Mouse (Mus musculus): Measurements from ENCODE around the gene Acer3.

Acer3 gene

DNA sequence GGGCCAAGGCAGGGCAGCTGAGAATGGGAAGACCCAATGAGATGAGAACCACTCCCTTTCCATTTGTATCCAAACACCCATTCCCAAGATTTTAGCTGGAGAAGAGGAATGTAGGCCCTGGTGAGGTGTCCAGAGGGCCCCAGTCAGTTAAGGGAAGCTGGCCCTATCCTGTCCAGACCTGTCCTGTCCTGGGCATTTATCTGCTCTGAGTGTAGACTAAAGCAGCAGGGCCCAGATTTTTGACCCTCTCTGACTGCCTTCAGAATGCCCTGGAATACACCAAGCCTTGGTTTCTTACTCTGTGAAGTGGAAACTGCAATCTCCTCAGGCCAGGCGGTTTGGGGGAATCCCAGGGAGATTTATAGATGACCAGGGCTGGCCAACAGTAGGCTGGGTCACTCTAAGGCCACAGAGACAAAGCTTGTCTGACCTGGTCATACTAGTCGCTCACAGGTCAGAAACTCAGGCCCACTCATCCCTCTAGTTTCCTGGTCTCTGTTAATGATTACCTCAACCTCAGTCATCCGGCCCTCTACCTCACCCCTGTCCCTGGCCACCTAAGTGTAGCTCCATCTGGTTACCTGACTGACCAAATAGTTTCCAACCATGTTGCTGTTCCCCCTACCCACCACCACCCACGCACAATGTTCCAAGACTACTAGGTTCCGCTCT lies 142.3 kb downstream of the Acer3 start:
- no peak for DNase-seq (ENCODE audit: low spot score)

DNA sequence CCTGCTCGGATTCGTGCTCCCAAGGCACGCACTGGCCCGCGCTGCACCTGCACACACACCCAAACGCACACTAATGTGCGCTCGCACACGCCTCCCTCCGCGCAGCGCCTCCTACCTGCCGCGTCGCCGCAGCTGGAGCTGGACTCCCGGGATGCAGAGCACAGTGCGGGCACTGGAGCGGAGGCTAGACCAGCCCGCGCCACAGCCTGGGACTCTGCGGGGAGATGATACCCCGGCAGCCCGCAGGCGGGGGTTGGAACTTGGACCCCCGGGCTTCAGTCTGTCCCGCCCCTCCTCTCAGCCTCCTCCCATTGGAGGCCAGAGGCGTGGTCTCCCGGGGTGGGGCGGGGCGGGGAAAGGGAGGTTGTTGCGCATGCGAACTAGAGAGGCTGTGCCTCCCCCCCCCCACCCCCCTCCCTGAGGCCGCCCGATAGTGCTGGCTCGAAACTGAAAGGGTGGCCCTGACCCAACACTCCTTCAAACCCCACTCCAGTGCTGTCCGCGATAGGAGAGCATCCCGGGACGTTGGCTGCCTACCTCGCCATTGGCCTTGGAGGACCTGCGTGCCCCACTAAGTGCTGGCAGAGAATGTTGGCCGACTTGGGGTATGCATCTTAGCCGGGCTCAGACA lies 143.0 kb downstream of the Acer3 start, which contains the start of gene Capn5:
Capn5 (minus strand) TSS at position 346 of the 631 bp plus-strand sequence.
- DNase-seq (ENCODE audit: low spot score), result peak; percentile 57

DNA sequence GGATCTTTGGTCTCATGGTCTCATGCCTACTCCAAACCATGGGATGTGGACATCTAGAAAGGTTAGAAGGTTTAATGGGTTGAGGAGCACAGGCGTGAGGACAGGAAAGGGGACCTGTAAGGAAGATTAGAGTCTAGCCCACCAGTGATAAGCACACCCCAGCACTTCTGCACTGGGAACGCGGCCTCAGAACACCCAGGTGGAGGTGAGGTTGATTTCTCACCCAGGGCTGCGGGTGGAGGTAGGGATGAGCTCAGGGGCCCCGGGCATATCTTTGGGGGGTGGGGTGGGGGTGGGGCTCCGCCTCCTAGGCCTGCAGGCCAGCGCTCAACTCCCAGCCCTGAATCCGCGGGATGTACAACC lies 143.5 kb downstream of the Acer3 start:
- no peak for DNase-seq (ENCODE audit: low spot score)

DNA sequence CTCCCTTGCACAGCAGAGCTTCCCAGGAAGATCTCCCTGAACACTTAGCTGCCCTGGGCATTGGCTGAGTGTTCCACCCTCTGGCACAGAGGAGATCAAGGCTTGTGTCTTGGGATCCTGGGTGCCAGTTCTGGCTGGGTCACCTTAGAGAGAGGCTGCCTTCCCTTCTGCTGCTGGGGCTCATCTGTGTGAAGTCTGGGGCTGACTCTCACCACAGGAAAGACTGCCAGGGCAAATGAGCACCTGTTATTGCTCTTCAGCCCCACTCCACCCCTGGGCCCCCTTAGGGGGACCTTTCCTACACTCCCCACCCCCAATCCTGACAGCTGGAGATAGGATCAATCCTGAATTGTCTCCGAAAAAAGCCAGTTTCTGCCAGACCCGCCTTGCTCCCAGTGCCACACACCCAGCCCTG lies 143.9 kb downstream of the Acer3 start:
- DNase-seq (ENCODE audit: low spot score), result no peak

DNA sequence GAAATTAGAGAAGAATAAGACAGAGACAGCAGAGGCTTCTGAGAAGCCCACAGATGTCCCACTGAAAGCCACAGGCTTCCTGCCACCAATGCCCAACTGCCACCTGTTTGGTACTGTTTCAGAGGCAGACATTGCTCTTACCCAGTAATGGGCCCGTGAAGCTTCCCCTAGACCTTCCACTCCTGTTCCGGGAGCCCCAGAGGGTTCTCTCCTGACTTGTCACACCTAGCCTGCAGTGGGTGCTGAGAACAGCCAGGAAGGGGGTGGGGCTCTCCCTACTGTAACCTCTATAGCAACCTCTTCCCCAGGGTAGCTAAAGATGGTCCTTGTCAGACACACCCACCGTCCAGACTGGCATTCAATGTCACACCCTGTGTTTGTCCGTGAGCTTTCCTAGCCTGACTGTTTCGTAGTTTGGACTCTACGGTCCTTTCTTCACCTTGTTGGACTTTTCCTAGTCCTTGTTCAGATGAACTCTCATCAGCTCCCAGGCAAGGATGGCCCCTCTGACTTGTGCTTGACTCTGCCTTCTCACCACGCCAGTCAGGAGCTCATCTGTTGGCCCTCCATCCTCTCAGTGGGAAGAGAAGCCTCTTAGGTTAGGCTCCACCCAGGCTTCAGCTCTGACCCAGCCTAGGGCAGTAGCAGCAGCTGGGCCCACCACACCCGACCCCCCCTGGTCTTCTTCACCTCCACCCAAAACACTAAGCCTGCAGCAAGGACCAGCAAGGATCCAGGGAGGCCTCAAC lies 144.5 kb downstream of the Acer3 start:
- DNase-seq (ENCODE audit: low spot score), result no peak

DNA sequence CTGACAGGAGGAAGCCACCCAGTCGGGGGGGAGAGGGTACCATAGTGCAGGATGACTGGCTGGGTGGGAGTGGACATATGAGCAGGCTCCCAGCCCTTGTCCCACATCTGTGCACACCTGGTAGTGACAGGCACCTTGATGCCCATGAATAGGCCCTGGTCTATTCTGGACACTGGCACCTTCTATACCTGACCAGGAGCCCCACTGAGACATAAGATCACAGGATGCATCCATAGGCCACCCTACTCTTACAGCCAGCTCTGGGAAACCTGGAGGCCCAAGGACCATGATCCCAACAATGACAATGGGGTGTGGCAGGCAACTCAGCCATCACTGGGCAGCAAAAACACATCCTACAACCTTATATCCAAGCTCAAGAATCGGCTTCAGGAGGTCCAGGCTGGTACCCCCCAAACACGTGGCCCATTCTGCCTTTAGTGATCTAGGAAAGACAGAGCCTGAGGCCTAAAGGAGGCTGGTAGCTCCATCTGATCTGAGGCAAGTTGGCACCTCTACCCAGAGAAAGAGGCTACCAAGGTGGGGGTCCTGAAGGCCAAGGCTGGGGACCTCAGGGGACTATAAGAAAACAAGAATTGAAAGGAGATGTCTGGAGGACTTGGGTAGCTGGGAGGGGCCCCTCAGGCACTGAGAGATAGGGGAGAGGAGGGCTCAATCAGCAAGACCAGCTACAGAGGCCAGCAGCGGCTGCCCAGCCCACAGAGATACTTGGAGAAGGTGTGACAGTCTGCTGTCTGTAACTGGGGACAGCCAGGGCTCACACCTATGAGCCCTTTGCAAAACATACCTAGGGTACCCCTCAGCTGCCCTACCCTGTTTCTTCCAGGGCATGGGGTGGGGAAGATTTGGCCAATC lies 145.9 kb downstream of the Acer3 start:
- no peak for DNase-seq (ENCODE audit: low spot score)

DNA sequence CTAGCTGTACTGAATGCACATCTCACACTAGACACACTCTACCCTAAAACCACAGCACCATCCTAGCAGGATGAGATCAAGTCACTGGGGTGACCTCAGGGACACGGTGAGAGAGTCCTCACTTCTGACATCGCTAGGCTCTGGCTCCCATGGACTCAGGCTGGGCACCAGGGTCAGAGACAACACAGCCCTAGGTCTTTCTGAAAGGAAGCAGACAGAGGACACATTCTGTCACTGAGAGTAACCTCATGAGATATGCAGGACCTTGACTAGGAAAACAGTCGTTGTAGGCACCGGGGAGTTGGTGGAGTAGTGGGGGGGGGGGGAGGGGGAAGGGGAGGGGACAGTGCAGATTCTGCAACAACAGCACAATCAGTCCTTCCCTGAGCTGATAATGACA lies 147.6 kb downstream of the Acer3 start:
- no peak for DNase-seq (ENCODE audit: low spot score)

DNA sequence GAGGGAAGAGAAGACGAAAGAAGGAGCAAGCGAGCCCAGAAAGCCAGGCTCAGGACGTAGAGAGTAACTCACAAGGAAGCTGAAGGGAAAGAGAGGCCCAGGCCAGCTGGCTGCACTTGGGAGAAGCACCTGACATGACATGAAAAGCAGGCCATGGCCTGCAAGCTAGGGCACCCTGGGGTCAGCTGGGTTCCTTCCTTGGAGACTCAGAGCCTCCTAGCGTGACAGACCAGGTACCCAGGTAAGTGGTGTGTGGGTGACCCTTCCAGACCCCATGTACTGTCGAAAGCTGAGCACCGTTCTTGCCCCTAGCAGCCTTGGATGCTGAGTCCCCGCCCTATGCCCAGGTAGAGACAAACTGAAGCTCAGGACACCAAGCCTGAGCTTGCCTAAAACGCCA lies 148.3 kb downstream of the Acer3 start:
- no peak for DNase-seq (ENCODE audit: low spot score)

DNA sequence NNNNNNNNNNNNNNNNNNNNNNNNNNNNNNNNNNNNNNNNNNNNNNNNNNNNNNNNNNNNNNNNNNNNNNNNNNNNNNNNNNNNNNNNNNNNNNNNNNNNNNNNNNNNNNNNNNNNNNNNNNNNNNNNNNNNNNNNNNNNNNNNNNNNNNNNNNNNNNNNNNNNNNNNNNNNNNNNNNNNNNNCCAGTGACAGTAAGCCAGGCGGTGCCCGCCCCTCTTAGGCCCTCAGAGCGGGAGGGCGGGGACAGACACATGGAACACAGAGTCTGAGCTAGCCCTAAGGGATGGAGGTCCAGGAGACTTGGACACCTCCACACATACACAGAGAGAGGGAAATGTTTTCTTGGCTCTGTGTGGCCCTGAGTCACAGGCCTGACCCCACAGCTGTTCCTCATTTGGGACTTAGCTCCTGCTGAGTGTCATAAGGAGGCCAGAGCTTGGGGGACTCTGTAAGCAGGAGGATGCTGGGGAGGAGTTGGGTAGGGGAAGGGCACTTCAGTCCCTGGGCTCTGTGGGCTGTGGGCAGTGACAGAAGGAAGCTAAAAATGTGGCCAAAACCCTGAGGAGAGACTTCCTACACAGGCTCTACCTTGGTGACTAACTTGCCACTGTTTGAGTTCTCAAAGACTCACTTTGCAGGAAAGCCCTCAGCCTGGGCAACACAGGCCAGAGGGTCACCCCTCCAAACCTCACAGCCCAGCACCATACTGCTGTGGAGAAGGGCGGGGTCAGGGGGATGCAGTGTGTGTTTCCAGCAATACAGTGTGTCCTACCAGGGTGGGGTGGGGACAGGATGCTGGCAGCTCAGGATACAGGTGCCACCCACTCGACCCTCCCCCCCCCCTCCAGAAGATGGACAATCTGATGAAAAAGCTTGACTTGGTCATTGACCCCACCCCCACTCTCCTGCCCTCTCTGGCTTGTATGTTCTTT lies 149.6 kb downstream of the Acer3 start:
- DNase-seq (ENCODE audit: low spot score), result no peak

DNA sequence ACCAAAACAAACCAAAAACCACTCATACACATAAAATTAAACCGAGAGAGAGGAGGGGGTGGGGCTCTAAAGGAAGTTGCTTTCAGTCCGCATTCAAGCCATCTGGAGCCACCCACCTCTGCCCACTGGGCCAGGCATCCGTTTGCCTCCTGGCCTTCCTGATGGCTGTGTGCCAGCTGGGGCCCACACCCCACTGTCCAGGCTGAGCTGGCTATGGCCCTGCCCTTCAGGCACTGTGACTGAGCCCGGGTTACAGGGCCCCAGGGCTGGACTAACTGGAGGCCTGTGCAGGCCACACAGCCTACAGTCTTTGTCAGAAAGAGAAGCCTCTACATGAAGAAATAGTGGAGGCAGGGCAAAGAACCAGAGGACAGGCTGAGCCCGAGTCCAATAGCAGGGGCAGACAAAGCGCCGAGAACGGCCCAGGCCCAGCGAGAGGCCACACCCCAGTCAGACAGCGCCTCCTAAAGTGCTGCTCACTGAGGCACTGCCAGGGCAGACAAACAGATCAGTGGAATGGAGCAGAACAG lies 155.9 kb downstream of the Acer3 start:
- no peak for DNase-seq (ENCODE audit: low spot score)

DNA sequence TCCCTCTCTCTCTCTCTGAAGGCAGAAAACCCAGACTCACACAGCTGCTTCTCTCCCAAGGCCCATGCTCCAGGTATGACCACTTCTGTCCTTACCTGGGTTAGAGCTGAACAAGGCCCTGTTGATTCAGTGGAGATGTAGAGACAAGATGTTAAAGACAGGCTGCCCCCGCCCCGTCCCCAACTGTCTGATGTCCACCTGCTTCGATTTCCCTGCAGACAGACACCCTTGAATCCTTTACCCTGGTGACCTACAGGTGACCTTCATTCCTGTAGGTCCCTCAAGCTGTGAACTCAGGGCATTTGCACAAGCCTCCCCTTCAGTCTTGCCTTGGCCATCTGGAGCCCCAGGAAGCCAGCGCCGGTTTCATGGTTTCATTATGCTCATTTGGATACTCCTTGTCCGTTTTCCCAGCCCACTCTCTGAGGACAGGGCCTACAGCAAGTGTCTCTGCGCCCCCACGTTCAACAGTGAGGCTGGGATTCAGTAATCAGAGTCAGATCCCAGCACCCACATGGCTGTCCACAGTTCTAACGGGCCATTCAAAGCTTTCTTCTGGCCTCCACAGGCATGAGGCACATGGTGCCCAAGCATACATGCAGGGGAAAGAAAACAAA lies 156.5 kb downstream of the Acer3 start:
- DNase-seq (ENCODE audit: low spot score), result no peak

DNA sequence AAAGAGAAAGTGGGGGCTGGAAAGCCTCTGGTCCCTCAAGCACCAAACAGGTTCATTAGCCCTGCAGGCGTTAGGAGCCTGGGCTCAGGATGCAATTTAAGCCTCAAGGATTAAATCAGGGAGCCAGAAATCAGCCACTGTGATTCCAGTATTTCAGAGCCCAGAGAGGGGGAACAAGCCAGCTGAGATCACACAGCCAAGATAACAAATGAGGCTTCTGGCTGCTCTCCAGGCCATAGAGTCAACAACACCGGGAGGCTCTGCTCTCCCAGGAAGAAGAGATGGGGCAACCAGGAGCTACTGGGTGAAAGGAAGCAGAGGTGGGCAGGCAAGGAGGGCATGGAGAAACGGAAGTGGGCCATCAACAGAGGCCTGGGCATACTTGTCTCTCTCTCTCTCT lies 157.3 kb downstream of the Acer3 start:
- DNase-seq (ENCODE audit: low spot score), result no peak

DNA sequence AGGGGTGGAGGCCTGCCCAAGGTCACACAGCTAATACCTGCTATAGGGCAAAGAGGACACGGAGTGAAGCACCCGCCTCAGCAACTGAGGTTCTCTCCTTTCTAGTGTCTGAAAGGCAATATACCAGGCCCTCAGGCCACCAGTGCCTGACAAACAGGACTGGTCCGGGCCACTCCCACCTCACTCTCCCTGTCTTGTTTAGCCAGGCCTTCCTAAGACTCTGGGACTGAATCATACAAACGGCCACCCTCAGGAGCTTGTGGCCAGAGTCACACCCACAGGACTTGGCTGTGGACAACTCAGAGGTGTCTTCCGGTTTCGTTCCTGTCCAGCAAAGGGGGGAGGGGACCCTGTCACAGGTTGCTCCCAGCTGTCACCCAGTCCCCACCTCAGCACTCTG lies 158.8 kb downstream of the Acer3 start:
- no peak for DNase-seq (ENCODE audit: low spot score)

DNA sequence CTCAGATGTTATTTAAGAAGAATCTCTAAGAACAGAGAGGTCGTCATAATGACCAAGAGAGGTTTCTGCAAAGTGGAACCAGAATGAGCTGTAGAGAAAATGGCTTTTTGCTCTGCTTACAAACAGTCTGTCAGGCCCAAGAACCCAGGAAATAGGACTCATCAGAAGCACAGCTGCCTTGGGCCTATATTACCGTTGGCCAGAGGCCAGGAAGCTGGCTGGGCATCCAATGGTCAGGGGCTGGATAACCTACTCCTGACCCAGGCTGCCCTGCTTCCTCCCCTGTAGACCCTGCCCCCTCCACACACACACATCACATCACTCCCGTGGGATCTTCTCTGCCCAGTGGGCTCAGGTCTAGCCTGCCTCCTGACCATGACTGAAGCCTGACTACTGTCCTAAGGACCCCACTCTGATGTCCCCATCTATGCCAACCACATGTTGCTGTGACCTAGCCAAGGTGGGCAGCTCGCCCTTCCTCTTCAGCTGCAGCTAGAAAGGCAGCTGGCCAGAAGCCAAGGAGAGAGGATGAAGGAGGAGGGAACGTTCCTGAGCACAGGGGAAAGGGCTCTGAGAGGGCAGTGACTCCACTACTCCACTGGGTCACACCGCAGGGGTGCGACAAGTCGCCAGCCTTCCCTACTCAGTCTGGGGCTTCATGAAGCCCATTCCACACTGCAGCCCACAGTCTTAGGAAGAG lies 160.8 kb downstream of the Acer3 start:
- DNase-seq (ENCODE audit: low spot score), result no peak

DNA sequence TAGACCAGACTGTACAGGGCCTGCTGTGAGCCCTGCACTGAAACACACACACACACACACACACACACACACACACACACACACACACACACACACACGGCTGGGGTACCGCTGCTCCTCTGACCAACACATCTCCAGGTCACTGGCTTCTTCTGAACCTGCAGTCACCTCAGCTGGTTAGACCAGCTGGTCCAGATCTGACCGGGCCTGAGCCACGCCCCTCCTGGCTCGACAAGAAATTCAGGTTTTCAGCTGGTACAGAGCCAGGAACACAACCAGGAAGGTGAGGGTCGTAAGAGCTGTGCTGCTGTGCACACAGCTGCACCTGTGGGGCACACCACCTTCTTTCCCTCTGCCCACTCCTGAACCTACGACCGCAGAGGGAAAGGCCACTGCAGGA lies 162.5 kb downstream of the Acer3 start:
- no peak for DNase-seq (ENCODE audit: low spot score)

DNA sequence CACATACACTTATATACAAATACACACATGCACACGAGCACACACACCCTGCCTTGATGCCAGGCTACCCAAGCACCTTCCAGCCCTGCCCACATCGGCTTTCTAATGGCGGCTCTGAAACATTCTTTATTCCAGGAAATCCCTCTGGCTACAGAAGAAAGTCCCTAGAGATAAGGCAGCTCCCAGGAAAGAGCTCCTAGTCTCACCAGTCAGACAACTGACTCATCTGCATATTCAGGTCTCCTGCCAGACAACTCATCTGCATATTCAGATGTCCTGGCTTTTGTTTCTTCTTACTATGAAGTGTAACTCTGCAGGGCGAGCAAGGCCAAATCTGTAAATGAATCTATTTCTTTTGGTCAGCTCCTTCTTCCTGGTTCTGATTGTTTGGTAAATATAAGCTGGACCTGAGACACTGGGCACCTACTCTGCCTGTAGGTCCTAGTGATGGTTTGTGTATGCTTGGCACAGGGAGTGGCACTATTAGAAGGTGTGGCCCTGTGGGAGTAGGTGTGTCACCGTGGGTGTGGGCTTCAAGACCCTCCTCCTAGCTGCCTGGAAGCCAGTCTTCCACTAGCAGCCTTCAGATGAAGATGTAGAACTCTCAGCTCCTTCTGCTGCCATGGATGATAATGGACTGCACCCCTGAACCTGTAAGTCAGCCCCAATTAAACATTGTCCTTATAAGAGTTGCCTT lies 163.2 kb downstream of the Acer3 start:
- DNase-seq (ENCODE audit: low spot score), result no peak
